Mouse (Mus musculus) small intestine, adult 2 months (tissue): Measurements from ENCODE around the gene Bckdhb. TPM values are rescaled to one million over a fixed set of nuclear protein-coding genes. Genes with fewer than 3 reads are reported as not detected.

Experiments used
- H3K27ac ChIP-seq: fragments of 200-500 bp; 2 replicates; pipeline ENCODE4 v1.5.1; 2012; ENCODE audit warnings: low read depth, low read length, control low read depth, inconsistent platforms; ENCODE audit not compliant: insufficient read depth
- H3K27me3 ChIP-seq: fragments of 200-500 bp; 2 replicates; pipeline ENCODE4 v1.6.1; 2012; ENCODE audit warnings: mild to moderate bottlenecking, moderate library complexity, low read length, inconsistent platforms; ENCODE audit not compliant: control insufficient read depth, insufficient read depth
- H3K36me3 ChIP-seq: fragments of 200-500 bp; 2 replicates; pipeline ENCODE4 v1.6.1; 2012; ENCODE audit warnings: mild to moderate bottlenecking, low read length, control low read depth, inconsistent platforms; ENCODE audit not compliant: control insufficient read depth, insufficient read depth
- H3K4me1 ChIP-seq: fragments of 200-500 bp; 2 replicates; pipeline ENCODE4 v1.6.1; 2012; ENCODE audit warnings: low read length, inconsistent platforms, mixed read lengths; ENCODE audit not compliant: control insufficient read depth, insufficient read depth, insufficient read length
- H3K4me3 ChIP-seq: fragments of 200-500 bp; 2 replicates; pipeline ENCODE4 v1.5.1; 2012; ENCODE audit warnings: low read depth, mild to moderate bottlenecking, control low read depth, inconsistent platforms, low read length, moderate library complexity
- CTCF ChIP-seq: fragments of 200-500 bp; IDR thresholded peaks from 2 replicates; pipeline ENCODE4 v1.5.1; 2012; ENCODE audit warnings: low read depth, mild to moderate bottlenecking, control low read depth, inconsistent platforms, low read length, moderate library complexity, mixed read lengths; ENCODE audit not compliant: insufficient replicate concordance, insufficient read length; ENCODE audit errors: extremely low read depth
- POLR2A ChIP-seq: fragments of 200-500 bp; IDR thresholded peaks from 2 replicates; pipeline ENCODE4 v1.6.1; 2012; ENCODE audit warnings: low read depth, mild to moderate bottlenecking, control low read depth, inconsistent platforms, low read length, moderate library complexity
- WGBS: fragments of 180-500 bp; shearing (Covaris S2); methylation state at CpG from one replicate; pipeline ENCODE4 v1.1.7; 2018; 5-methylcytosine and 5-hydroxymethylcytosine counted together
- polyA plus RNA-seq: library from polyadenylated mRNA; depleted of rRNA; stranded (reverse); fragments of >200 nt; gene quantifications from 2 replicates; pipeline ENCODE4 v1.2.3, GENCODE M21; 2012

Gene Bckdhb
- polyA plus RNA-seq, 1 experiment = 2.3 TPM

- Histone ChIP-seq H3K27ac (no peak overlapping the region), H3K4me3 (no peak overlapping the region), H3K36me3 (no peaks in the 10 kb centered on the region), H3K4me1 (no peaks in the 10 kb centered on the region), H3K27me3 (no peaks in the 10 kb centered on the region)
- TF ChIP-seq POLR2A (no peak), CTCF (no peak)
- 89% methylated on average over 3 of the region's 3 CpGs for WGBS
Measured at GRCm38 (mm10) chr9:84063617-84064016, 138.7 kb downstream of the Bckdhb start.

DNA sequence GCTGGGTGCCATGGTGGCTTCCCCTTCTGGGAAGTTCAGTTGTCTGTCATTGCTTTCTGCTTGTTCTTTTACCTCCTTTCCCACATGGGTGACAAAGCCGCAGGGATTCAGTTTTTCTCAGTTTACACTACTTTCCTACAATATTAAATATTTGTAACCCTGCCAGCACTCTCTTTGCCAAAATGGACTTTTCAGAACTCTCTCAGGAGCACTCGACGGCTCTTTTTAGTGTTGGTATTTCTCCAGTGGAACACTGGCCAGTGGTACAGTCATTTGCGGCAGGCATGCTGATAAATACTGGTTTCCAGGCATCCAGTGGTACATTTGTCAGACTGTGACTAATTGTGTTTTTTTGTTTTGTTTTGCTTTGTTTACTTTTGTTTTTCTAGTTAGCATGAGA is 139.2 kb downstream of the Bckdhb start:
- H3K27me3 ChIP-seq = no peaks in the 10 kb centered on the region
- H3K27ac ChIP-seq = no peak overlapping the region
- 84% methylated on average over 4 of the region's 4 CpGs for WGBS
- H3K4me1 ChIP-seq = no peaks in the 10 kb centered on the region
- H3K4me3 ChIP-seq = no peak overlapping the region
- no peaks in the 10 kb centered on the region for H3K36me3 ChIP-seq
- TF ChIP-seq POLR2A (no peak), CTCF (no peak)

DNA sequence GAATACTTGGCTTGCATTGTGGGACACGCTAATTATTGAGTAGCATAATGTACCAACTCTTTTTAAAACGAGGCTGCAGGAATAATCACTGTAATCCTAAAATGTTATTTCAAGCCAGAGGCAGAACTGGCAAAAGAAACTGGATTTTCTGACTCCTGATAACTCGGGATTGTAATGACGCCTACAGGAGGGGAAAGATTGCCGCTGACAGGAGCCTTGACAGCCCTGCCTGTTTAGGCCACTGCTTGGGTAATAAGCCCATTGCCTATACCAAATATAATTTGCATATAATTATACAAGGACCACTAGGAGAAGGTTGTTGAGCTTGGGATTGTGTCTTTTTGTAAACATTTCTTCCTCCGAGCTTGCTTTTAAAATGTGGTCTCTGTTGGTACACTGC is 145.3 kb downstream of the Bckdhb start:
- Histone ChIP-seq H3K4me3 (no peak overlapping the region), H3K36me3 (no peaks in the 10 kb centered on the region), H3K27ac (no peak overlapping the region), H3K4me1 (no peaks in the 10 kb centered on the region), H3K27me3 (no peaks in the 10 kb centered on the region)
- TF ChIP-seq CTCF = no peak
- 83% methylated on average over 6 of the region's 6 CpGs for WGBS

- 70% methylated on average over 5 of the region's 5 CpGs for whole genome bisulfite sequencing
- Histone ChIP-seq H3K4me3 (no peak overlapping the region), H3K27ac (no peak overlapping the region), H3K4me1 (no peaks in the 10 kb centered on the region), H3K36me3 (no peaks in the 10 kb centered on the region), H3K27me3 (no peaks in the 10 kb centered on the region)
- TF ChIP-seq POLR2A (no peak), CTCF (no peak)
Measured at GRCm38 (mm10) chr9:84070740-84071139, 145.8 kb downstream of the Bckdhb start.

DNA sequence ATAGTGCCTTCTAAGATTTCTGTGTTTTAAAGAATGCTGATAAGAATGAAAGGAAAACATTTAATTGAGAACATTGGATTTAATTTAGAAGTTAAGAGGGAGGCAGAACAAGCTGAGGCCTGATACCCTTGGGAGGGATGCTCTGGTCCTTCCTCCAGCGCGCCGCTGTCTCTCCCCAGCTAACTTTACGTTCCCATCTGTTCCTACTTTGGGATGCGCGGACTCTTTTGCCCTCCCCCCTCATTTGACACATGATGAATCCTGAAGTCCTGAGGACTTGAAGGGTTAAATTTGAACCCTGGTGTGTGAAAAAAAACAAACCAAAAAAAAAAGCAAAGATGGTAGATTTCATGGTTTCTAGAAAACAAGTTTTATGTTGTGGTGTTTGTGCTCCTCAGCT is 147.6 kb downstream of the Bckdhb start:
- TF ChIP-seq CTCF (no peak), POLR2A (no peak)
- Histone ChIP-seq H3K27me3 (no peaks in the 10 kb centered on the region), H3K36me3 (no peaks in the 10 kb centered on the region), H3K4me1 (no peaks in the 10 kb centered on the region), H3K27ac (no peak overlapping the region), H3K4me3 (no peak overlapping the region)
- 98% methylated on average over 6 of the region's 6 CpGs for WGBS

DNA sequence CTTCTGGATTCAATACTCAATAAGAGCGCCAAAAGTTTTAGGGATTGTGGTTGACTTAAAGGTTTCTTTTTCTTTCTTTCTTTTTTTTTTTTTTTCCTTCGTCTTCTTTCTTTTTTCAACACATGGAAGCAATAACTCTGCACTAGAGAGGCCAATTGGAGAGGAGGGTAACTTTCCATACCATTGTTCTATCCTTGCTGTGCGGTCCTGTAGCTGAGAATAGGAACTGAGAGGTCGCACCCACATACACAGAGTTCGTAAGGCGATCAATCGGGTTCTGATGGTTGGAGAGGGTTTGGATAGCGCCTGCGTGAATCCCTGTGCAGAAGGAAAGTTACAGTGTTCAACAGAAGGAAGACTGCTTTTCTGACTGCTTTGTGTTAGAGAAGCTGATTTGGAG is 148.3 kb downstream of the Bckdhb start:
- H3K4me1 ChIP-seq = no peaks in the 10 kb centered on the region
- H3K27ac ChIP-seq = no peak overlapping the region
- H3K4me3 ChIP-seq = no peak overlapping the region
- TF ChIP-seq CTCF = no peak
- TF ChIP-seq POLR2A = no peak
- H3K36me3 ChIP-seq = no peaks in the 10 kb centered on the region
- WGBS = 94% methylated on average over 9 of the region's 9 CpGs
- no peaks in the 10 kb centered on the region for H3K27me3 ChIP-seq

DNA sequence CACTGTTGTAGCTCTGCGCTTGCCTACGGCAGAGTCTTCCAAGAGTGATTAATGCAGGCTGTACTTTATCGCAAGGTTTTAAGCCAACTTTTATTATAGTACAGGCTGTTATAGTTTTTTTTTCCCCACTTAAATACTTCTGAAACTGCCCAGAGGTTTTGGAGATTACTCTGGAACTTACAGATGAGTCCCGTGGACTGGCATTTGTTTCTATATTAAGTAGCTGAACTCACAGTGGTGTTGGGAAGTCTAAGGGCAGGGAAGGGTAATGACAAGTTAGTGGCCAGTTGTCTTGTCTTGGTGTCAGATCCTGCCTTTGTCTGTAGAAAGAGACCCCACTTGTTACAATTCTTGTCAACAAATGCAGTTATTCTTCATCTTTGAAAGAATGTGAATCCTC is 158.6 kb downstream of the Bckdhb start:
- H3K27me3 ChIP-seq = no peaks in the 10 kb centered on the region
- WGBS = 71% methylated on average over 4 of the region's 4 CpGs
- H3K36me3 ChIP-seq = no peaks in the 10 kb centered on the region
- no peak overlapping the region for H3K4me3 ChIP-seq
- H3K4me1 ChIP-seq = no peaks in the 10 kb centered on the region
- TF ChIP-seq CTCF = no peak
- no peak for TF ChIP-seq POLR2A
- H3K27ac ChIP-seq = no peak overlapping the region

GRCm38 (mm10) chr9:84084686-84085085 is 159.7 kb downstream of the Bckdhb start:
- Histone ChIP-seq H3K4me1 (no peaks in the 10 kb centered on the region), H3K27ac (no peak overlapping the region), H3K27me3 (no peaks in the 10 kb centered on the region), H3K4me3 (no peak overlapping the region), H3K36me3 (no peaks in the 10 kb centered on the region)
- TF ChIP-seq CTCF (no peak), POLR2A (no peak)
- 79% methylated on average over 5 of the region's 5 CpGs for WGBS
